9 mouse cellular contexts compared by ENCODE assay signal in the genomic region with DNA sequence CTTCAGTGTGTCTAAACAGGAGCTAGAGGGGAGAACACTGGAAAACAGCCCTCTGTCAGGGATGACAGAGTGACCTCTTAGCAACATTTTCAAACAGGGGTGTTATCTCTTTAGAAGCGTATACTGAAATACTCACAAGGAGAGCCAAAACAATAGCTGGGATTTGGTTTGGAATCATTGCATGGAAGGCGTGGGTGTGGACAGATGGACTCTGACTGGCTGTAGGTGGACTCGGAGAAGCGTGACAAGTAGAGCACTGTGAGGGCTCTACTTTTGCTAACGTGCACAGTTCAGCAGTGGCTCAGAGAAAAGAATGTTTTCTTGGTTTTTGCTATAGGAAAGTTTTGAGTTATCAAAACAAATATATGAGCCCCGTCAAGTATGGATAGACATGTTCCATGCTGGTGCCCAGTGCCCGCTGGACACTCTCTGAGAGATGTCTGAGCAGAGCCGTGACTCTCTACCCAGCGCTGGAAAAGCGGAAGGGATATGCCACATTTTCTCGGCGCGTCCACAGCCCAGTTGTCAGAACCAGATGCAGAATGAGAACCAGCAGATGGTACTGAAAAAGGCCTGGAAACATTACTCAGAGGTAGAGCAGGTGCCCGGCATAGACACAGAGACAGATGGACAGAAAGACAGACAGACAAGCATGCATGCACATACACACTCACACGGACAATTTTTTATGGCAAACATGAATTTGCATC.
DNase-seq lines count a peak whose midpoint lies in the region; ATAC-seq and TF ChIP-seq lines count a peak whose summit lies in the region.
"Had no signal": no experiment of that assay in that cellular context is flagged by ENCODE, and none has a peak within 500 bp of the region (broad histone marks: within the 10 kb centered on the region; RNA-seq: fewer than 3 reads in every experiment).

No protein-coding gene starts in this region.

- no peak overlapping the region for H3K9ac ChIP-seq in midbrain, embryonic 11.5 days (ENCODE audit: low read length)
- no peak overlapping the region for H3K9ac ChIP-seq in midbrain, embryonic 16.5 days (ENCODE audit: low read depth, low read length)
- H3K9ac ChIP-seq: neural tube, embryonic 12.5 days had no signal

- H3K4me1 ChIP-seq in kidney, adult 2 months (ENCODE audit: control insufficient read depth, insufficient read depth, low read length) = no peaks in the 10 kb centered on the region
- H3K4me1 ChIP-seq in midbrain, embryonic 11.5 days (ENCODE audit: control insufficient read depth, insufficient read depth, low read length) = peaks cover 7% of the 10 kb centered on the region
- peaks cover 4% of the 10 kb centered on the region; the same call in 1 of the 2 replicates for H3K4me1 ChIP-seq in midbrain, embryonic 16.5 days (ENCODE audit: control insufficient read depth, insufficient read depth, low read length)
- H3K4me1 ChIP-seq in heart, embryonic 10.5 days = peaks cover 11% of the 10 kb centered on the region

- no peak for TF ChIP-seq CTCF in kidney, adult 2 months (conservative IDR thresholded peaks at IDR 0.05; ENCODE audit: insufficient read depth, insufficient read length, low read depth, low read length)

- DNase-seq in kidney, adult 2 months = peak; percentile 23
- no peak for DNase-seq in kidney, adult 8-10 months
- DNase-seq in midbrain, embryonic 11.5 days (ENCODE audit: low spot score, missing footprints) = peak; percentile 83
- peak; percentile 22 for DNase-seq in layer of hippocampus, adult 9-10 months (ENCODE audit: low spot score)
- DNase-seq in telencephalon, adult 2 months (ENCODE audit: low read depth, low spot score) = peak; percentile 77
- no peak for DNase-seq in heart, embryonic 10.5 days (ENCODE audit: low spot score)
- DNase-seq: cerebellum, postnatal 10 days had no signal

- H3K4me2 ChIP-seq in midbrain, embryonic 11.5 days = no peak overlapping the region
- H3K4me2 ChIP-seq in midbrain, embryonic 16.5 days (ENCODE audit: low read length) = no peak overlapping the region
- H3K4me2 ChIP-seq: neural tube, embryonic 12.5 days had no signal

- H3K4me3 ChIP-seq in kidney, adult 2 months (ENCODE audit: insufficient read depth, low read depth, low read length) = no peak overlapping the region
- H3K4me3 ChIP-seq in midbrain, embryonic 11.5 days (ENCODE audit: low read depth, low read length) = no peak overlapping the region
- no peak overlapping the region for H3K4me3 ChIP-seq in midbrain, embryonic 16.5 days (ENCODE audit: low read depth, low read length)
- no peak overlapping the region for H3K4me3 ChIP-seq in heart, embryonic 10.5 days
- H3K4me3 ChIP-seq: neural tube, embryonic 12.5 days had no signal

- H3K36me3 ChIP-seq in kidney, adult 2 months (ENCODE audit: control insufficient read depth, insufficient read depth, low read length) = no peaks in the 10 kb centered on the region
- H3K36me3 ChIP-seq in midbrain, embryonic 11.5 days (ENCODE audit: control insufficient read depth, insufficient read depth, low read length) = no peaks in the 10 kb centered on the region
- no peaks in the 10 kb centered on the region for H3K36me3 ChIP-seq in midbrain, embryonic 16.5 days (ENCODE audit: control insufficient read depth, insufficient read depth, low read length)
- no peaks in the 10 kb centered on the region for H3K36me3 ChIP-seq in heart, embryonic 10.5 days
- H3K36me3 ChIP-seq: neural tube, embryonic 12.5 days had no signal

- no peak for TF ChIP-seq POLR2A in kidney, adult 2 months (IDR thresholded peaks at IDR 0.05; ENCODE audit: low read depth, low read length)

- no peak overlapping the region for H3K27ac ChIP-seq in kidney, adult 2 months (ENCODE audit: insufficient read depth, low read depth, low read length)
- no peak overlapping the region for H3K27ac ChIP-seq in midbrain, embryonic 11.5 days (ENCODE audit: low read depth, low read length)
- H3K27ac ChIP-seq in midbrain, embryonic 16.5 days (ENCODE audit: low read length) = no peak overlapping the region
- H3K27ac ChIP-seq in heart, embryonic 10.5 days = no peak overlapping the region
- H3K27ac ChIP-seq: neural tube, embryonic 12.5 days had no signal

- H3K27me3 ChIP-seq in kidney, adult 2 months (replicated peaks; ENCODE audit: control insufficient read depth, insufficient read depth, low read length) = no peaks in the 10 kb centered on the region
- no peaks in the 10 kb centered on the region; the same call in 1 of the 2 replicates for H3K27me3 ChIP-seq in midbrain, embryonic 11.5 days (ENCODE audit: control insufficient read depth, insufficient read depth, low read length)
- no peaks in the 10 kb centered on the region; the same call in none of the 2 replicates for H3K27me3 ChIP-seq in midbrain, embryonic 16.5 days (ENCODE audit: control insufficient read depth, insufficient read depth, low read depth, low read length)
- no peaks in the 10 kb centered on the region for H3K27me3 ChIP-seq in heart, embryonic 10.5 days (ENCODE audit: insufficient read depth, poor library complexity, severe bottlenecking)

- 76% methylated on average over 15 of the region's 15 CpGs for WGBS in kidney, adult 2 months
- WGBS in midbrain, embryonic 11.5 days = 83% methylated on average over 15 of the region's 15 CpGs
- WGBS in midbrain, embryonic 16.5 days = 86% methylated on average over 15 of the region's 15 CpGs
- 86% methylated on average over 15 of the region's 15 CpGs for WGBS in heart, embryonic 10.5 days

- H3K9me3 ChIP-seq in midbrain, embryonic 11.5 days (ENCODE audit: control insufficient read depth, low read length) = no peaks in the 10 kb centered on the region
- H3K9me3 ChIP-seq in midbrain, embryonic 16.5 days (replicated peaks; ENCODE audit: control insufficient read depth, low read length, poor library complexity, severe bottlenecking) = no peaks in the 10 kb centered on the region
- H3K9me3 ChIP-seq in heart, embryonic 10.5 days = no peaks in the 10 kb centered on the region
- H3K9me3 ChIP-seq: neural tube, embryonic 12.5 days had no signal

- no peak for ATAC-seq in midbrain, embryonic 11.5 days (ENCODE audit: low FRiP score)
- no peak for ATAC-seq in midbrain, embryonic 16.5 days

Comparison
In these comparisons a context has a peak if more than half of its experiments do, and no peak if none do; other contexts are left out.
1. DNase-seq: peak in kidney, adult 2 months (single experiment), midbrain, embryonic 11.5 days (single experiment), layer of hippocampus, adult 9-10 months (single experiment) and telencephalon, adult 2 months (single experiment); none in kidney, adult 8-10 months (0 of 2) and heart, embryonic 10.5 days (single experiment).